ENCODE assay signal across 7 mouse cellular contexts in the genomic region with DNA sequence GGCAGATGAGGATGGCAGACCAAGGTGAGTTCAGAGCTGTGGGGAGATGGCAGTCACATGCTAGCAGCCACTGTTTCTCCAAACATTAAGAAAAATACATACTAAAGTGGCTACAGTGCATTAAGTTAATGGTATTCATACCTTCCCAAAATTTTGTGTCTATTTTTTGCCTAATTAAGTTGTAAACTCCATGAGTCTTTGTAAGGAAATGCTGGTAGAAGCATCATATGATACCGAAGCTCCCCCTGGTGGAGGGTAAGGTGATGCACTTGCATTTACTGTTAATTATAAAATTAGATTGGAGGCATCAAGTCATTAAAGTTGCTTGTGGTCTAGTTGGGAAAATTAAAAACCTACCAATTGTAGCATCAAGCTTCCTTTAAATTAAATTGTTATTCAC. TPM values are rescaled to one million over a fixed set of nuclear protein-coding genes. Genes with fewer than 3 reads are reported as not detected.
DNase-seq lines count a peak whose midpoint lies in the region; ATAC-seq and TF ChIP-seq lines count a peak whose summit lies in the region.

No protein-coding gene starts in this region.

- H3K9me3 ChIP-seq in liver, embryonic 14.5 days (ENCODE audit: control insufficient read depth, low read length) = no peaks in the 10 kb centered on the region

- 3% methylated on average over 1 of the region's 1 CpGs for WGBS in liver, embryonic 14.5 days (ENCODE audit: insufficient replicate concordance)

- CTCF ChIA-PET in Patski (lab: Charles Lee) = interaction anchor here (0.8 to 15.9 kb wide), 23 partner anchors 8 to 157 kb away, joined by 3 to 140 read pairs (median 7); partner anchors contain the start of gene Ddx20

- peak; percentile 70 for DNase-seq in layer of hippocampus, adult 11-12 months (ENCODE audit: low spot score)
- no peak for DNase-seq in layer of hippocampus, adult 9-11 months
- DNase-seq in CD8-positive naive resting alpha-beta T cell, adult 2 months (ENCODE audit: low read depth in 2 of 2, low spot score in 2 of 2) = peak; percentile 34 to 57
- DNase-seq in Patski (ENCODE audit: low read depth, low spot score) = no peak
- peak; percentile 75 for DNase-seq in embryo, embryonic 10 days (ENCODE audit: low spot score)
- DNase-seq in liver, embryonic 14.5 days (ENCODE audit: low read depth in 3 of 3, low spot score in 3 of 3) = peak; percentile 39 to 55 (median 45)
- DNase-seq in spleen, postnatal 4 days (ENCODE audit: low spot score in 2 of 2) = peak; percentile 53 to 77

- no peak overlapping the region for H3K4me2 ChIP-seq in liver, embryonic 14.5 days (ENCODE audit: low read depth)

- no peaks in the 10 kb centered on the region for H3K27me3 ChIP-seq in Patski
- no peaks in the 10 kb centered on the region for H3K27me3 ChIP-seq in liver, embryonic 14.5 days (ENCODE audit: control insufficient read depth, insufficient read depth, low read length)

- no peak for TF ChIP-seq EP300 in liver, embryonic 14.5 days (IDR thresholded peaks at IDR 0.05; ENCODE audit: low read depth)

- in situ Hi-C loops in Patski (cut with MboI; ENCODE audit: low pct_unique_long_range_greater_than_20kb) = no loop called here

- no peak overlapping the region for H3K27ac ChIP-seq in liver, embryonic 14.5 days

- ATAC-seq in Patski = no peak
- ATAC-seq in liver, embryonic 14.5 days (ENCODE audit: insufficient read depth) = no peak

- no peaks in the 10 kb centered on the region for H3K4me1 ChIP-seq in liver, embryonic 14.5 days (replicated peaks; ENCODE audit: control insufficient read depth in 2 of 2, insufficient read depth in 2 of 2, low read length in 1 of 2)

- no peak overlapping the region for H3K9ac ChIP-seq in liver, embryonic 14.5 days (replicated peaks)

- no peak overlapping the region for H3K4me3 ChIP-seq in liver, embryonic 14.5 days (ENCODE audit: insufficient read depth in 1 of 2, low read depth in 2 of 2, low read length in 2 of 2)

- peaks cover 8% of the 10 kb centered on the region for H3K36me3 ChIP-seq in liver, embryonic 14.5 days (replicated peaks; ENCODE audit: control insufficient read depth, insufficient read depth, low read depth)

- POLR2A ChIA-PET in Patski (lab: Charles Lee) = interaction anchor here (0.8 kb wide), 1 partner anchor 38 kb away, joined by 5 read pairs; the partner anchor contains the start of gene Ddx20

- TF ChIP-seq CTCF in Patski (IDR thresholded peaks at IDR 0.05) = peak; percentile 80
- TF ChIP-seq CTCF in liver, embryonic 14.5 days (IDR thresholded peaks at IDR 0.05; ENCODE audit: low read depth) = peak; percentile 75

RNA-seq across cellular contexts. Expression of gene Inka2, which starts 21.6 kb away (rescaled TPM):
- polyA plus RNA-seq in Patski (2021) = 4.4 TPM
- 0.17 and 0.25 TPM in 2 replicates for polyA plus RNA-seq in liver, embryonic 14.5 days (2012; rRNA removed)
- 0.03 and 0.16 TPM in 2 replicates for polyA plus RNA-seq in liver, embryonic 14.5 days (2014; fragmentation: Nextera tagmentation; extraction: Ambion mirVana)

RNA-seq across cellular contexts. Expression of gene Ddx20, which starts 38.7 kb away (rescaled TPM):
- 22.4 TPM for polyA plus RNA-seq in Patski (2021)
- polyA plus RNA-seq in liver, embryonic 14.5 days (2012; rRNA removed) = 5.6 and 8.1 TPM in 2 replicates
- 19.6 and 21.2 TPM in 2 replicates for polyA plus RNA-seq in liver, embryonic 14.5 days (2014; fragmentation: Nextera tagmentation; extraction: Ambion mirVana)

Comparison
In these comparisons a context has a peak if more than half of its experiments do, and no peak if none do; other contexts are left out.
1. DNase-seq: peak in layer of hippocampus, adult 11-12 months (single experiment), CD8-positive naive resting alpha-beta T cell, adult 2 months (2 of 2), embryo, embryonic 10 days (single experiment), liver, embryonic 14.5 days (3 of 3) and spleen, postnatal 4 days (2 of 2); none in layer of hippocampus, adult 9-11 months (single experiment) and Patski (single experiment).